Mouse (Mus musculus) E14TG2a.4 (cell line): ENCODE measurements around the gene Cyp4f13.

Experiments used
- CTCF ChIP-seq: conservative IDR thresholded peaks from 2 replicates; pipeline ENCODE4 v1.5.1; 2014; ENCODE audit warnings: low read length
- NANOG ChIP-seq: IDR thresholded peaks from 2 replicates; pipeline ENCODE4 v1.6.1; 2014; ENCODE audit warnings: borderline replicate concordance, low read length, mixed read lengths
- POU5F1 ChIP-seq: IDR thresholded peaks from 2 replicates; pipeline ENCODE4 v1.6.1; 2014; ENCODE audit warnings: low read length, borderline replicate concordance

GRCm38 (mm10) chr17:32986301-32986700 lies 39.1 kb upstream of the Cyp4f13 start:
- TF ChIP-seq CTCF: no peak
- TF ChIP-seq NANOG: no peak
- no peak for TF ChIP-seq POU5F1
